Mouse (Mus musculus) monocyte, adult 2 months (primary cell): ENCODE data around the gene Zbtb43.
A peak's percentile ranks its signal among the peaks of the same experiment; 100 is the strongest.

Source experiments
- DNase-seq, 2 experiments: peaks; one replicate each; pipeline ENCODE4 v3.0.0; 2022; ENCODE audit warnings: low spot score in 2 of 2, low read depth in 1 of 2

Zbtb43 gene

DNA sequence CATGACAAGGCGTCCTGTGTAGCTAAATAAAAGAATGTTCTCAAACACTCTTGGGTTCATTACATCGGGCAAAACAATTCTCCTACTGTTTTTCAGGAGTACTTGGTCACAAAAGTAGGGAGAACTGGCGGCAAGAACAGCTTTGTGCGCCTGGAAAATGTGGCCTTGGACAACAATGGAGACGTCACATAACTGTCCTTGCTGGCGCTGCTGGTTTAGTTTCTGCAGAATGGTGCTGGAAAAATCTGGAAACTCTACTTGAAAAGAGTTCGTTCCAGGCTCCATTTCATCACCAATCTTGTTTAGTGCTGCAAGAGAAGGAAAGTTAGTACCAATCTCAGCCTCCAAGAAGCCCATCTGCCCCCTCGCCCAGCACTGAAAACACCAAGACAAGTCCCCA, 13.5 kb downstream of the Zbtb43 start:
- DNase-seq: no peak

DNA sequence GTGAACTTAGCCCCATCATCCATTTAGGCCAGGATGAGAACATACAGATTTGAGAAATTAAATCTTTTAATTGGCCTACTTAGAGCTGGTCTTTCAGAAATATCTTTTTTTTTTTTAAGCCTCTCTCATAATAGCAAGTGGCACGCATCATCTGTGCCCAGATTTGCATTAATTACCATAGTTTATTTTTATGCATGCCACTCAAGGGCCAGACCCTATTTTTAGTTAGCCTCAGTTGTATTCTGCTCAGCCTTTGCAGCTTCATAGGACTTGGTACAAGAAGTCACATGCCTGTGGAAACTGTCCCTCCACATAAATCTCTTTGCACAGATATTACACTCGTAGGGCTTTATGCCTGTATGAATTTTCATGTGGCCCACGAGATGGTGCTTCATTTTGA, 14.9 kb downstream of the Zbtb43 start:
- no peak for DNase-seq

- DNase-seq: no peak
These were observed 15.6 kb downstream of the Zbtb43 start for GRCm38 (mm10) chr2:33452721-33453120.

- DNase-seq: no peak
These were observed 16.2 kb downstream of the Zbtb43 start for GRCm38 (mm10) chr2:33452140-33452539.

GRCm38 (mm10) chr2:33451038-33451978, 17.1 kb downstream of the Zbtb43 start:
- DNase-seq: no peak

DNA sequence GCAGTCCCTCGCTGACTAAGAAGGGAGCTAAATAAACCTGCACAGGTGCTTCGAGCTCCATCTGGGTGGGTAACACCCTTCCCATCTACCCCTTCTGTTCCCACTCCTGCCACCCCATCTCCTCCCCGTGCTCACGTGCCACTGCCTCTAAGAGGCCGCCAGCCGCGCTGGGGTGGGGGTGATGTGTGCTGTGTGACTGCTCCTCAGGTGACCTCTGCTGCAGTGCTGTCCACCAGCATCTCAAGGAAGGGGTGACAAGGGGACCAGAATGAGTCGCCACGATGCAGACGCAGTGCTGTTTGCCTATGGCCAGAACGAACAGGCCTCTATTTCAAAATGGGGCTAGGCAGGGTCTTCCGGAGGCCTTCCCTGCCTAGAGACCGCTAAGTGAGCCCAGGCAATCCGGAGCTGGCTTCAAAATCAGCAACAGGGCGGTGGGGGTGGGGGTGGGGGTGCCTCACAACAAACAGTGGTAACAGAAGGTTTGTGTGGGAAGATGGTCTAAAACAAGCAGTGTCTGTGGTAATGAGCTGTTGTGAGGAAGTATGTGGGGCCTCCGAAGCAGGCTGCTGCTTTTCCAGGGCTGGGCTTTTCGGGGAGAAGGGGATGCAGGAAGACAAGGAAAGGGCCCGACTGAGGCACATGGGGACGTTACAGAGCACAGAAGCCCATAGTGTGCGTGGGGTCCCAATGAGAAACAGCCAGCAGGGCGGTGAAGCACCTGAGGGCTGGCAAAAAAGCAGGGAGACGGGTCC, 19.1 kb downstream of the Zbtb43 start:
- DNase-seq: no peak

GRCm38 (mm10) chr2:33446796-33447195, 21.6 kb downstream of the Zbtb43 start:
- no peak for DNase-seq

- DNase-seq: no peak
These were observed 22.6 kb downstream of the Zbtb43 start for GRCm38 (mm10) chr2:33445741-33446140.

GRCm38 (mm10) chr2:33444862-33445261, 23.5 kb downstream of the Zbtb43 start:
- DNase-seq: no peak

GRCm38 (mm10) chr2:33444358-33444757, 24.0 kb downstream of the Zbtb43 start:
- DNase-seq: no peak

GRCm38 (mm10) chr2:33442701-33443100, 25.7 kb downstream of the Zbtb43 start:
- DNase-seq: no peak

- no peak for DNase-seq
These were observed 27.5 kb downstream of the Zbtb43 start for GRCm38 (mm10) chr2:33440893-33441292.

DNA sequence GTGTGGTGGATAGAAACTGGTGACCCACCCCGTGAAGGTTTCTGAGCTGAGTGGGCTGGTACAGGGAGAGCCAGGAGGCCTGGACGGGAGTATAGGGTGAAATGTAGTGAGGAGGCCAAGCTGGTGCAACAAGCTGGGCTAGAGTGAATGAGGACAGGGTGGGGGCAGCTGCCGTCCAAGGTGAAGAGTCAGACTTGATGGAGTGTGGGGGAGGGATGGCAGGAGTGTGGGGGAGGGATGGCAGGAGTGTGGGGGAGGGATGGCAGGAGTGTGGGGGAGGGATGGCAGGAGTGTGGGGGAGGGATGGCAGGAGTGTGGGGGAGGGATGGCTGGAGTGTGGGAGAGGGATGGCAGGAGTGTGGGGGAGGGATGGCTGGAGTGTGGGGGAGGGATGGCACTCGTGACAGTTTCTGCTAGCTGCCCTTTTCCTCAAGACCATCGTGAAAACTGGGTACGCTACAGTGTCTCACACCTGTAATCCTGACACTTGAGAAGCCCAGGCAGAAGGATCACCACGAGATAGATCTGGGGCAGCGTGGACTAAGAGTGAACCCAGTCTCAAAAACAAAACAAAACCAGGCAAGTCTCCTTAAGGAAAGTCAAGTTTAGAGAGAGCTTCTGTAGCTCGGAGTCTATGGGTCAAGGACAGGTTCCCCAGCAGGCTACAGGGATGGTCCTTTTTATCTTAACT, 28.2 kb downstream of the Zbtb43 start:
- no peak for DNase-seq

GRCm38 (mm10) chr2:33439471-33439881, 28.9 kb downstream of the Zbtb43 start:
- DNase-seq: no peak

DNA sequence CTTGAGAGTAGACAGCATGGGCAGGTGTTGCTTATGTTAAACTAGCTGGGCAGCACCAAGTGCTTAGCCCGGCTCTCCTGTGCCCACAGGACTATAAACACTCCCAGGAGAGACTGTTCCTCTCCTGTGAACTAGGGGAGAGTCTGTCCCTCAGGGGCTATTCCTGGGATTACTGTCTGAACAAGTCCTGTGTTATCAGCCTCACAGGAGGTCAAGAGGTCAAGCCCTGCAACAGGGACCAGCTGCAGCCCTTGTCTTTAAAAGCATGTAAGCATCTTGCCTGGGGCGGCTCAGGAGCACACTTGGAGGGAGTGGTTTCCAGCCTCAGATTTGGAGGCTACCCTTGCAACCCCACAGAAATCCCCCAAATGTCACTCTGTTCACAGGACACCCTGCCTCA, 30.0 kb downstream of the Zbtb43 start:
- no peak for DNase-seq

- DNase-seq: no peak
These were observed 31.2 kb downstream of the Zbtb43 start for GRCm38 (mm10) chr2:33437184-33437583.

DNA sequence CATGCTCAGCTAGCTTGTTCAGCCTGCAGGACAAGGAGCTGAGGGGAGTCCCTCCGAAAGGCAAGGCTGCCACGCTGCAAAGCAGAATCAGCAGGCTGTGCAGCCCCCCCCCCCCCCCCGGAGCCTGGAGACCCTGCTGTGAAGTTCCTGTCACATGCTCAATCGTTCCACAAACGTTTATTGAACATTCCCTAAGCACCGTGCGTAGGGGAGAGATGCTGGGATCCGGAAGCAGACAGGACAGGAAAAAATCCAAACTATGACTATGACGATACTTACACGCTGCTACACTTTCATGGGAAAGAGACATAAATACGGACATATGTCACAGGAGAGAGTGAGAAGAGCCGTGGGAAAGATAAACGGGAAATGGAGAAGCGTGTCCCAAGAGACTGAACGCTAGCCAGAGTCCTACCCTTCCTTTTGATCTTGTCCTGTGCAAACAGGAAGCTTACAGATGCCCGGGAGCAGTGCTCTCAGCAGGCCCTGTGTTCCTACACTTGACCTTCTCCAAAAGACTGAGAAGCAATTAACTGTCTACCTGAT, 32.3 kb downstream of the Zbtb43 start:
- no peak for DNase-seq

- no peak for DNase-seq
These were observed 33.2 kb downstream of the Zbtb43 start for GRCm38 (mm10) chr2:33435036-33435650.

DNA sequence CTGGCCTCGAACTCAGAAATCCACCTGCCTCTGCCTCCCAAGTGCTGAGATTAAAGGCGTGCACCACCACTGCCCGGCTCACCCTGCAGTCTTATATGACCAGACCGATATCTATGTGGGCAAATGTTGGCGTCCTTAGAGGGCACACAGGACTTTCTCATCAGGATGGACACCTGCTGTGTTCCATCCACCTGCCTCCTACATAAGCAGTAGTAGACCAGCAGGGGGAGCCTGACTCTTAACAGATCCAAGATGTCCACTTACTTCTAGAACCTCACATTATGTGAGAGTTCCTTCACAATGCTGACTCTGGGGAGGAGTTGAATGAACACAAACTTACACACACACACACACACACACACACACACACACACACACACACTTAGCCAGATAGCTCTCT, 35.5 kb downstream of the Zbtb43 start:
- no peak for DNase-seq

- DNase-seq: peak in 1 of 2 experiments; percentile 47
These were observed 37.3 kb downstream of the Zbtb43 start, which contains the start of gene Zbtb34 for GRCm38 (mm10) chr2:33430771-33431699. Gene Zbtb34 (minus strand): TSS chr2:33431324.
